Mouse (Mus musculus): ENCODE results near the gene Gm36210.

GRCm38 (mm10) chr7:4953815-4954445 lies 47.6 kb upstream of the Gm36210 start:
- no peak for TF ChIP-seq CTCF (IDR thresholded peaks at IDR 0.05; ENCODE audit: extremely low read depth, insufficient read depth, insufficient read length, insufficient replicate concordance)
- no peak for TF ChIP-seq POLR2A (IDR thresholded peaks at IDR 0.05; ENCODE audit: low read depth, low read length)
